Mouse (Mus musculus): ENCODE data around the gene H2-T24. TPM values are rescaled to one million over a fixed set of nuclear protein-coding genes. Genes with fewer than 3 reads are reported as not detected.
A peak's percentile ranks its signal among the peaks of the same experiment; 100 is the strongest.

H2-T24 gene
- polyA plus RNA-seq, 1 experiment from 2014 or later = 1.1 TPM

DNA sequence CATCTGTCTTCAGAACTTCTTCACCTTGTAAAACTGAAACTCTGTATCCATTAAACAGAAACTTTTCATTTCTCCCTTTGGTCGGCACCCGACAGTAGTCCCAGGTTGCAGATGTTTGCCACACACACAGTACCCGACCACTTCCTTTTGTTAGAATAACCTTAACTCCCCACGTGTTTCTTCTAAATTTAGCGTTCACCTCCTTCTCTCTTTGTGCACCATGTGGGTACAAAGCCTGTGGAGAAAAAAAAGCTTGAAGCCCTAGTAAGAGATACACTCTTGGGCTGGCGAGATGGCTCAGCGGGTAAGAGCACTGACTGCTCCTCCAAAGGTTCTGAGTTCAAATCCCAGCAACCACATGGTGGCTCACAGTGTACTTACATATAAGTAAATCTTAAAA, 21.0 kb downstream of the H2-T24 start:
- 75% methylated on average over 7 of the region's 7 CpGs for WGBS
- H3K27ac ChIP-seq (replicated peaks) = no peak overlapping the region
- H3K9ac ChIP-seq (ENCODE audit: low read length) = no peak overlapping the region
- H3K4me3 ChIP-seq (ENCODE audit: low read depth, low read length) = no peak overlapping the region
- H3K27me3 ChIP-seq (ENCODE audit: control insufficient read depth, insufficient read depth, low read length) = no peaks in the 10 kb centered on the region
- no peaks in the 10 kb centered on the region for H3K4me1 ChIP-seq (replicated peaks; ENCODE audit: control insufficient read depth, insufficient read depth)
- no peak overlapping the region for H3K4me2 ChIP-seq (replicated peaks; ENCODE audit: low read depth)
- ATAC-seq (ENCODE audit: low FRiP score, low TSS enrichment) = no peak
- no peak for TF ChIP-seq CTCF (IDR thresholded peaks at IDR 0.05; ENCODE audit: low read depth)
- no peak for TF ChIP-seq EP300 (optimal IDR thresholded peaks at IDR 0.05)
- no peaks in the 10 kb centered on the region for H3K36me3 ChIP-seq (ENCODE audit: control insufficient read depth, insufficient read depth, low read length)
- no peak for DNase-seq (ENCODE audit: low spot score)
- no peaks in the 10 kb centered on the region for H3K9me3 ChIP-seq (ENCODE audit: control insufficient read depth, low read length)

- no peak for DNase-seq (ENCODE audit: low spot score)
- Histone ChIP-seq H3K27me3 (ENCODE audit: control insufficient read depth, insufficient read depth, low read length) (no peaks in the 10 kb centered on the region), H3K27ac (replicated peaks) (no peak overlapping the region), H3K9ac (ENCODE audit: low read length) (no peak overlapping the region), H3K9me3 (ENCODE audit: control insufficient read depth, low read length) (no peaks in the 10 kb centered on the region), H3K4me2 (replicated peaks; ENCODE audit: low read depth) (no peak overlapping the region), H3K4me1 (replicated peaks; ENCODE audit: control insufficient read depth, insufficient read depth) (no peaks in the 10 kb centered on the region), H3K4me3 (ENCODE audit: low read depth, low read length) (no peak overlapping the region), H3K36me3 (ENCODE audit: control insufficient read depth, insufficient read depth, low read length) (no peaks in the 10 kb centered on the region)
- no peak for TF ChIP-seq EP300 (optimal IDR thresholded peaks at IDR 0.05)
- no peak for TF ChIP-seq CTCF (IDR thresholded peaks at IDR 0.05; ENCODE audit: low read depth)
- ATAC-seq (ENCODE audit: low FRiP score, low TSS enrichment) = no peak
- 82% methylated on average over 6 of the region's 6 CpGs for WGBS
Observed at GRCm38 (mm10) chr17:35998545-35999305, 21.6 kb downstream of the H2-T24 start.

GRCm38 (mm10) chr17:35997713-35998510, 22.4 kb downstream of the H2-T24 start:
- Histone ChIP-seq H3K4me2 (replicated peaks; ENCODE audit: low read depth) (peak overlapping the region; percentile 3; the same call in 1 of the 2 replicates), H3K27ac (replicated peaks) (no peak overlapping the region), H3K36me3 (ENCODE audit: control insufficient read depth, insufficient read depth, low read length) (no peaks in the 10 kb centered on the region), H3K4me1 (replicated peaks; ENCODE audit: control insufficient read depth, insufficient read depth) (no peaks in the 10 kb centered on the region), H3K9me3 (ENCODE audit: control insufficient read depth, low read length) (no peaks in the 10 kb centered on the region), H3K4me3 (ENCODE audit: low read depth, low read length) (no peak overlapping the region), H3K9ac (ENCODE audit: low read length) (no peak overlapping the region), H3K27me3 (ENCODE audit: control insufficient read depth, insufficient read depth, low read length) (no peaks in the 10 kb centered on the region)
- DNase-seq (ENCODE audit: low spot score) (peak; percentile 51), ATAC-seq (ENCODE audit: low FRiP score, low TSS enrichment) (no peak)
- 51% methylated on average over 12 of the region's 12 CpGs for WGBS
- TF ChIP-seq EP300 (optimal IDR thresholded peaks at IDR 0.05) (no peak), CTCF (IDR thresholded peaks at IDR 0.05; ENCODE audit: low read depth) (0 out of 2 replicates have a peak, but pooled peaks have one; percentile 10)

- no peak for TF ChIP-seq EP300 (optimal IDR thresholded peaks at IDR 0.05)
- TF ChIP-seq CTCF (IDR thresholded peaks at IDR 0.05; ENCODE audit: low read depth) = peak; percentile 99
- peak; percentile 70 for ATAC-seq (ENCODE audit: low FRiP score, low TSS enrichment)
- no peaks in the 10 kb centered on the region for H3K36me3 ChIP-seq (ENCODE audit: control insufficient read depth, insufficient read depth, low read length)
- no peaks in the 10 kb centered on the region for H3K27me3 ChIP-seq (ENCODE audit: control insufficient read depth, insufficient read depth, low read length)
- 0 out of 2 replicates have a peak, but pooled peaks cover 2% of the 10 kb centered on the region for H3K4me1 ChIP-seq (replicated peaks; ENCODE audit: control insufficient read depth, insufficient read depth)
- H3K4me3 ChIP-seq (ENCODE audit: low read depth, low read length) = no peak overlapping the region
- H3K4me2 ChIP-seq (replicated peaks; ENCODE audit: low read depth) = no peak overlapping the region
- peak; percentile 94 for DNase-seq (ENCODE audit: low spot score)
- WGBS = 2% methylated on average over 11 of the region's 11 CpGs
- H3K27ac ChIP-seq (replicated peaks) = no peak overlapping the region
- no peak overlapping the region for H3K9ac ChIP-seq (ENCODE audit: low read length)
- H3K9me3 ChIP-seq (ENCODE audit: control insufficient read depth, low read length) = no peaks in the 10 kb centered on the region
Observed at GRCm38 (mm10) chr17:35996949-35997348, 23.4 kb downstream of the H2-T24 start.

DNA sequence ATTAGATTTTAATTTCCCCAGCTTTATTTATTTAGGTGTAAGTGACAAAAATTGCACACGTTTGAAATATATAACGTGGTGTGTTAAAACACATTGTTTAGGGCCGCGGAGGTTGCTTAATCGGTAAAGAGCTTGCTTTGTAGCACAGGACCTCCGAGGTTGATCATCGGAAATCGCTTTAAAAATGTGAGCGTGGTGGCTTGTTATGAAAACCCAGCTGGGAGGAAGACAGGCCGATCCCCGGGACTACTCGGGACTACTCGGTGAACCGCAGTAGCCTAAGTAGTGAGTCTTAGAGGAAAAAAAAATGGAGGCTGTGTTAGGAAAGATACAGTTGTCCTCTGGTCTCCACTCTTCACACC, 25.5 kb downstream of the H2-T24 start:
- Histone ChIP-seq H3K27me3 (ENCODE audit: control insufficient read depth, insufficient read depth, low read length) (no peaks in the 10 kb centered on the region), H3K36me3 (ENCODE audit: control insufficient read depth, insufficient read depth, low read length) (no peaks in the 10 kb centered on the region), H3K4me1 (replicated peaks; ENCODE audit: control insufficient read depth, insufficient read depth) (0 out of 2 replicates have a peak, but pooled peaks cover 2% of the 10 kb centered on the region), H3K4me3 (ENCODE audit: low read depth, low read length) (peak overlapping the region; percentile 42), H3K9me3 (ENCODE audit: control insufficient read depth, low read length) (no peaks in the 10 kb centered on the region), H3K27ac (replicated peaks) (no peak overlapping the region; the same call in 1 of the 2 replicates), H3K9ac (ENCODE audit: low read length) (peak overlapping the region; percentile 38), H3K4me2 (replicated peaks; ENCODE audit: low read depth) (peak overlapping the region; percentile 70)
- TF ChIP-seq EP300 (optimal IDR thresholded peaks at IDR 0.05) = no peak
- TF ChIP-seq CTCF (IDR thresholded peaks at IDR 0.05; ENCODE audit: low read depth) = no peak
- WGBS = 6% methylated on average over 14 of the region's 14 CpGs
- ATAC-seq (ENCODE audit: low FRiP score, low TSS enrichment) (no peak), DNase-seq (ENCODE audit: low spot score) (no peak)

Data from stomach, postnatal 0 days (tissue).